Mouse (Mus musculus) small intestine, adult 2 months (tissue): ENCODE data around the gene Gm20388. TPM values are rescaled to one million over a fixed set of nuclear protein-coding genes. Genes with fewer than 3 reads are reported as not detected.

Experiments used
- H3K27ac ChIP-seq: fragments of 200-500 bp; 2 replicates; pipeline ENCODE4 v1.5.1; 2012; ENCODE audit warnings: low read depth, low read length, control low read depth, inconsistent platforms; ENCODE audit not compliant: insufficient read depth
- H3K27me3 ChIP-seq: fragments of 200-500 bp; 2 replicates; pipeline ENCODE4 v1.6.1; 2012; ENCODE audit warnings: mild to moderate bottlenecking, moderate library complexity, low read length, inconsistent platforms; ENCODE audit not compliant: control insufficient read depth, insufficient read depth
- H3K36me3 ChIP-seq: fragments of 200-500 bp; 2 replicates; pipeline ENCODE4 v1.6.1; 2012; ENCODE audit warnings: mild to moderate bottlenecking, low read length, control low read depth, inconsistent platforms; ENCODE audit not compliant: control insufficient read depth, insufficient read depth
- H3K4me1 ChIP-seq: fragments of 200-500 bp; 2 replicates; pipeline ENCODE4 v1.6.1; 2012; ENCODE audit warnings: low read length, inconsistent platforms, mixed read lengths; ENCODE audit not compliant: control insufficient read depth, insufficient read depth, insufficient read length
- H3K4me3 ChIP-seq: fragments of 200-500 bp; 2 replicates; pipeline ENCODE4 v1.5.1; 2012; ENCODE audit warnings: low read depth, mild to moderate bottlenecking, control low read depth, inconsistent platforms, low read length, moderate library complexity
- CTCF ChIP-seq: fragments of 200-500 bp; IDR thresholded peaks from 2 replicates; pipeline ENCODE4 v1.5.1; 2012; ENCODE audit warnings: low read depth, mild to moderate bottlenecking, control low read depth, inconsistent platforms, low read length, moderate library complexity, mixed read lengths; ENCODE audit not compliant: insufficient replicate concordance, insufficient read length; ENCODE audit errors: extremely low read depth
- POLR2A ChIP-seq: fragments of 200-500 bp; IDR thresholded peaks from 2 replicates; pipeline ENCODE4 v1.6.1; 2012; ENCODE audit warnings: low read depth, mild to moderate bottlenecking, control low read depth, inconsistent platforms, low read length, moderate library complexity
- WGBS: fragments of 180-500 bp; shearing (Covaris S2); methylation state at CpG from one replicate; pipeline ENCODE4 v1.1.7; 2018; 5-methylcytosine and 5-hydroxymethylcytosine counted together
- polyA plus RNA-seq: library from polyadenylated mRNA; depleted of rRNA; stranded (reverse); fragments of >200 nt; gene quantifications from 2 replicates; pipeline ENCODE4 v1.2.3, GENCODE M21; 2012

Gene Gm20388
- polyA plus RNA-seq, 1 experiment, result 37.3 TPM

DNA sequence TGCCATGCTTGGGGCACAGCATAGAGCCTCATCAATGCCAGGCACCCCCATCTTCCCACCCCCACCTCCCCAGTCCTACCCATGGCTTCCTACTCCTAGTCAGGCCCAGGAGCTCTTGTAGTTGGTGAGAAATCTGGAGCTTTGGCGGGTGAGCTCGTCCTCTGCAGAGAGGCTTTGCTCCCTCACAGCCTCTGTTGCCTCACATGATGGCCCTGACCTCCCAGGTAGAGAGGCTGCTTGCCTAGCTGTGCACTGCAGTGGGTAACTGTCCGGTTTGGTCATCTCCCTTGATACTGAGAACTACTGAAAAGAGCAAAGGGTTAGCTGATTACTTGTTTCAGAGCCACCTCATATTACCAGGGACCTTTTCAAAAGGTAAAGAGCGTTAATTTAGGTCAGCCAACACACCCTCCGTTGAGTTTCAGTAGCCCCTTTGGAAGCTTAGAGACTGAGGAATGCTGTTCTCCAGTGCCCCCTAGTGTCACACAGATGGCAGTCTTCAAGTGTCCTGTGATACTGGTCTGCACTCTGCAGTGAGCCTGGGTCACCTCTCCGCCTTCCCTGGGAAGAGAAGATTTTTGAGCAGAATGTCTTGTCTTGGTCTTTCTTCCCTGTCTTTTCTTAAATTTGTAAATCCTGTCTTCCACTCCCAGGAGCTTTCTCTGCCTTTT, 16.9 kb downstream of the Gm20388 start:
- H3K27ac ChIP-seq, result no peak overlapping the region
- H3K4me1 ChIP-seq, result no peaks in the 10 kb centered on the region
- peaks cover 7% of the 10 kb centered on the region for H3K36me3 ChIP-seq
- TF ChIP-seq CTCF (peak; percentile 66; the same call in 1 of the 2 replicates), POLR2A (no peak)
- 42% methylated on average over 6 of the region's 6 CpGs for WGBS
- no peaks in the 10 kb centered on the region for H3K27me3 ChIP-seq
- H3K4me3 ChIP-seq, result no peak overlapping the region

DNA sequence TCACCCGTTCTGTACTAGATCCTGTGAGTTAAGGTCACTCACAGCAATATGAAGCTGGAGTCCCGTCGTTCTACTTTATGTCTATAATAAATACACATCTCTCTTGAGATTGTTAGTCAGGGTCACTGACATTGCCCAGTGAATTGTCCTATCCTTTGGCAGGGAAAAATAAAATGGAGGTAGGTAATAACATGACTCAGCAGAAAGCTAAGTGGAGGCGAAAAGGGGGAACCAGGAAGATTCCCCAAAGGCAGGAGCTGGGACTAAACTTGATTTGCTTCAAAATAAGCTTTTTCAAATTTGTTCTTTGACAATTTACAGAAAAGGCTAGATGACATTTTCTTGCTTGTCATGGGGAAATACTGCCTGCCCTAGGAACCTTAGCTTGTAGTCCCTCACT, 20.7 kb downstream of the Gm20388 start:
- peaks cover 24% of the 10 kb centered on the region for H3K36me3 ChIP-seq
- no peaks in the 10 kb centered on the region for H3K4me1 ChIP-seq
- TF ChIP-seq CTCF (no peak), POLR2A (no peak)
- H3K4me3 ChIP-seq, result no peak overlapping the region
- 61% methylated on average over 4 of the region's 4 CpGs for WGBS
- no peaks in the 10 kb centered on the region for H3K27me3 ChIP-seq
- no peak overlapping the region for H3K27ac ChIP-seq

- TF ChIP-seq CTCF, result no peak
- no peak for TF ChIP-seq POLR2A
- peaks cover 35% of the 10 kb centered on the region for H3K36me3 ChIP-seq
- H3K4me3 ChIP-seq, result no peak overlapping the region
- H3K27me3 ChIP-seq, result no peaks in the 10 kb centered on the region
- no peaks in the 10 kb centered on the region for H3K4me1 ChIP-seq
- 77% methylated on average over 4 of the region's 4 CpGs for WGBS
- no peak overlapping the region for H3K27ac ChIP-seq
Observed at GRCm38 (mm10) chr8:119933681-119934080, 23.0 kb downstream of the Gm20388 start.

DNA sequence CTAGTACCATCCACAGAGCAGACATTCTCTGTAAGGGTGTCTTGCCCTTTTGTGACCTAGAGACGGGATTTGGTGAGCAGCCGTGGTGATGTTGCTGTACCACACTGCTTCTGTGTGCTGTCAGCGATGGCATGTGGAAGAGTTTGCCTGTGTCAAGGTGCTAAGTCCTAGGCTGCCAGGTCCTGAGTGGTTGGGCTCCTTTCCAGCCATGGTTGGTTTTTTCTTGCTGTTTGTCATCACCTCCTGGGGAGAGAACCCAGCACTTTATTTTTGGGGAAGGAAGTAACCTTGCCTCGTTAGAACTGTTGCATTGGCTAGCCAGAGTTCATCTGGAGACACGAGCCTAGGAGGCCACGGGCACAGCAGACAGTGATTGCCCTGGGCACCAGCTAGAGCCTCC, 24.9 kb downstream of the Gm20388 start:
- WGBS, result 61% methylated on average over 6 of the region's 6 CpGs
- TF ChIP-seq CTCF (no peak), POLR2A (no peak)
- no peak overlapping the region for H3K4me3 ChIP-seq

GRCm38 (mm10) chr8:119938481-119938880, 27.8 kb downstream of the Gm20388 start:
- H3K36me3 ChIP-seq, result peaks cover 44% of the 10 kb centered on the region
- no peak overlapping the region for H3K4me3 ChIP-seq
- H3K27ac ChIP-seq, result no peak overlapping the region
- WGBS, result 89% methylated on average over 7 of the region's 7 CpGs
- H3K4me1 ChIP-seq, result 0 out of 2 replicates have a peak, but pooled peaks cover 1% of the 10 kb centered on the region
- no peaks in the 10 kb centered on the region for H3K27me3 ChIP-seq
- TF ChIP-seq POLR2A (no peak), CTCF (no peak)

More for the DNA sequence above, 24.9 kb downstream of the Gm20388 start:
- Histone ChIP-seq H3K27ac (no peak overlapping the region), H3K4me1 (no peaks in the 10 kb centered on the region), H3K36me3 (peaks cover 42% of the 10 kb centered on the region), H3K27me3 (no peaks in the 10 kb centered on the region)

- Histone ChIP-seq H3K4me1 (peaks cover 7% of the 10 kb centered on the region; the same call in 1 of the 2 replicates), H3K27ac (no peak overlapping the region), H3K36me3 (peaks cover 40% of the 10 kb centered on the region), H3K27me3 (no peaks in the 10 kb centered on the region), H3K4me3 (no peak overlapping the region)
- WGBS, result 87% methylated on average over 2 of the region's 2 CpGs
- no peak for TF ChIP-seq POLR2A
- no peak for TF ChIP-seq CTCF
Observed at GRCm38 (mm10) chr8:119939336-119939735, 28.7 kb downstream of the Gm20388 start.

DNA sequence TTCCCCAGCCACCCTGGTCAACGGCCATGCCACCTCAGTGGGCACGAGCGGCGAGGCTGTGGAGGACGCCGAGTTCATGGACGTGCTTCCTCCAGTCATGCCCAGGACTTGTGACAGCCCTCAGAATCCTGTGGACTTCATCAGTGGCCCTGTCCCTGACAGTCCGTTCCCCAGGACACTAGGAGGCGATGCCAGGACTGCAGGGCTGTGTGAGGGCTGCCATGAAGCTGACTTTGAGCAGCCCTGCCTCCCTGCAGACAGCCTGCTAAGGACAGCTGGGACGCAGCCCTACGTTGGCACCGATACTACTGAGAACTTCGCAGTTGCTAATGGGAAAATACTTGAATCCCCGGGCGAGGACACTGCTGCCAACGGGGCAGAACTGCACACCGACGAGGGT, 30.8 kb downstream of the Gm20388 start:
- H3K36me3 ChIP-seq, result peaks cover 40% of the 10 kb centered on the region
- no peak overlapping the region for H3K4me3 ChIP-seq
- peaks cover 7% of the 10 kb centered on the region; the same call in 1 of the 2 replicates for H3K4me1 ChIP-seq
- WGBS, result 96% methylated on average over 18 of the region's 18 CpGs
- no peaks in the 10 kb centered on the region for H3K27me3 ChIP-seq
- H3K27ac ChIP-seq, result no peak overlapping the region
- no peak for TF ChIP-seq POLR2A
- no peak for TF ChIP-seq CTCF
